Mouse (Mus musculus) hindbrain, embryonic 12.5 days (tissue): ENCODE data around the gene Stk11ip. TPM values are rescaled to one million over a fixed set of nuclear protein-coding genes. Genes with fewer than 3 reads are reported as not detected.
A peak's percentile ranks its signal among the peaks of the same experiment; 100 is the strongest.

Experiments used
- ATAC-seq: fragments of 200-750 bp; cut with Nextera tagmentation; 2 replicates; pipeline ENCODE4 v1.8.0; 2017; ENCODE audit warnings: moderate TSS enrichment; ENCODE audit not compliant: low FRiP score
- H3K27ac ChIP-seq: fragments of 300-500 bp; sonication (generic); 2 replicates; pipeline ENCODE4 v1.5.1; 2016; ENCODE audit warnings: mild to moderate bottlenecking
- H3K27me3 ChIP-seq: fragments of 300-500 bp; sonication (generic); 2 replicates; pipeline ENCODE4 v1.6.1; 2016; ENCODE audit warnings: mild to moderate bottlenecking
- H3K36me3 ChIP-seq: fragments of 300-500 bp; sonication (generic); 2 replicates; pipeline ENCODE4 v1.6.1; 2016; ENCODE audit warnings: mild to moderate bottlenecking
- H3K4me1 ChIP-seq: fragments of 300-500 bp; sonication (generic); 2 replicates; pipeline ENCODE4 v1.6.1; 2016
- H3K4me2 ChIP-seq: fragments of 300-500 bp; sonication (generic); replicated peaks from 2 replicates; pipeline ENCODE4 v1.6.1; 2016; ENCODE audit warnings: mild to moderate bottlenecking
- H3K4me3 ChIP-seq: fragments of 300-500 bp; sonication (generic); 2 replicates; pipeline ENCODE4 v1.5.1; 2016; ENCODE audit warnings: mild to moderate bottlenecking
- H3K9ac ChIP-seq: fragments of 300-500 bp; sonication (generic); 2 replicates; pipeline ENCODE4 v1.6.1; 2016; ENCODE audit warnings: mild to moderate bottlenecking, moderate library complexity
- H3K9me3 ChIP-seq: fragments of 300-500 bp; sonication (generic); replicated peaks from 2 replicates; pipeline ENCODE4 v1.6.1; 2016; ENCODE audit warnings: mild to moderate bottlenecking
- WGBS: fragments of 180-500 bp; shearing (Covaris S2); methylation state at CpG from one replicate; pipeline ENCODE4 v1.1.7; 2016; 5-methylcytosine and 5-hydroxymethylcytosine counted together
- polyA plus RNA-seq: library from polyadenylated mRNA; unstranded; fragments of >200 nt; fragmentation: Nextera tagmentation; extraction: Ambion mirVana; gene quantifications from 2 replicates; pipeline ENCODE4 v1.2.1, GENCODE M21; 2016

Gene Stk11ip
- polyA plus RNA-seq, 1 experiment from 2014 or later = 25.7 TPM

GRCm38 (mm10) chr1:75561898-75562238, 40.5 kb downstream of the Stk11ip start:
- Histone ChIP-seq H3K27me3 (no peaks in the 10 kb centered on the region), H3K9ac (no peak overlapping the region), H3K4me3 (no peak overlapping the region), H3K27ac (no peak overlapping the region), H3K4me2 (no peak overlapping the region), H3K9me3 (0 out of 2 replicates have a peak, but pooled peaks cover 4% of the 10 kb centered on the region), H3K4me1 (peaks cover 15% of the 10 kb centered on the region), H3K36me3 (peaks cover 11% of the 10 kb centered on the region; the same call in 1 of the 2 replicates)
- WGBS = 75% methylated on average over 1 of the region's 1 CpGs
- no peak for ATAC-seq

- 0 out of 2 replicates have a peak, but pooled peaks cover 4% of the 10 kb centered on the region for H3K9me3 ChIP-seq
- H3K4me3 ChIP-seq = no peak overlapping the region
- 92% methylated on average over 2 of the region's 2 CpGs for WGBS
- H3K4me1 ChIP-seq = peaks cover 12% of the 10 kb centered on the region
- no peak overlapping the region for H3K9ac ChIP-seq
- H3K36me3 ChIP-seq = no peaks in the 10 kb centered on the region
- H3K27ac ChIP-seq = no peak overlapping the region
- no peak overlapping the region for H3K4me2 ChIP-seq
- no peaks in the 10 kb centered on the region for H3K27me3 ChIP-seq
- ATAC-seq = no peak
These were observed 42.8 kb downstream of the Stk11ip start for GRCm38 (mm10) chr1:75564102-75564501.

- no peak for ATAC-seq
- Histone ChIP-seq H3K4me3 (no peak overlapping the region), H3K4me1 (peaks cover 5% of the 10 kb centered on the region), H3K4me2 (no peak overlapping the region), H3K36me3 (no peaks in the 10 kb centered on the region), H3K27ac (no peak overlapping the region), H3K9ac (no peak overlapping the region), H3K27me3 (no peaks in the 10 kb centered on the region), H3K9me3 (0 out of 2 replicates have a peak, but pooled peaks cover 4% of the 10 kb centered on the region)
- 65% methylated on average over 5 of the region's 5 CpGs for WGBS
These were observed 43.6 kb downstream of the Stk11ip start for GRCm38 (mm10) chr1:75564916-75565315.

GRCm38 (mm10) chr1:75565616-75566015, 44.3 kb downstream of the Stk11ip start:
- Histone ChIP-seq H3K4me3 (no peak overlapping the region), H3K4me1 (peaks cover 2% of the 10 kb centered on the region; the same call in 1 of the 2 replicates), H3K27me3 (no peaks in the 10 kb centered on the region), H3K27ac (no peak overlapping the region), H3K4me2 (no peak overlapping the region), H3K36me3 (no peaks in the 10 kb centered on the region), H3K9ac (no peak overlapping the region), H3K9me3 (0 out of 2 replicates have a peak, but pooled peaks cover 4% of the 10 kb centered on the region)
- 69% methylated on average over 9 of the region's 9 CpGs for WGBS
- ATAC-seq = no peak

- H3K9ac ChIP-seq = no peak overlapping the region
- H3K9me3 ChIP-seq = no peaks in the 10 kb centered on the region
- peaks cover 2% of the 10 kb centered on the region; the same call in 1 of the 2 replicates for H3K4me1 ChIP-seq
- WGBS = 63% methylated on average over 6 of the region's 6 CpGs
- H3K36me3 ChIP-seq = no peaks in the 10 kb centered on the region
- H3K27me3 ChIP-seq = no peaks in the 10 kb centered on the region
- H3K27ac ChIP-seq = no peak overlapping the region
- no peak overlapping the region for H3K4me2 ChIP-seq
- no peak overlapping the region for H3K4me3 ChIP-seq
- no peak for ATAC-seq
These were observed 49.1 kb downstream of the Stk11ip start for GRCm38 (mm10) chr1:75570403-75570802.

- Histone ChIP-seq H3K36me3 (no peaks in the 10 kb centered on the region), H3K27ac (no peak overlapping the region), H3K9ac (no peak overlapping the region), H3K4me2 (no peak overlapping the region), H3K9me3 (no peaks in the 10 kb centered on the region), H3K4me1 (no peaks in the 10 kb centered on the region), H3K27me3 (no peaks in the 10 kb centered on the region), H3K4me3 (no peak overlapping the region)
- 83% methylated on average over 6 of the region's 6 CpGs for WGBS
- no peak for ATAC-seq
These were observed 51.4 kb downstream of the Stk11ip start for GRCm38 (mm10) chr1:75572776-75573175.

- H3K4me3 ChIP-seq = no peak overlapping the region
- no peak overlapping the region for H3K4me2 ChIP-seq
- no peaks in the 10 kb centered on the region for H3K4me1 ChIP-seq
- no peaks in the 10 kb centered on the region for H3K9me3 ChIP-seq
- H3K27ac ChIP-seq = no peak overlapping the region
- ATAC-seq = no peak
- 83% methylated on average over 7 of the region's 7 CpGs for WGBS
- H3K9ac ChIP-seq = no peak overlapping the region
- H3K27me3 ChIP-seq = no peaks in the 10 kb centered on the region
- no peaks in the 10 kb centered on the region for H3K36me3 ChIP-seq
These were observed 52.4 kb downstream of the Stk11ip start for GRCm38 (mm10) chr1:75573715-75574114.

GRCm38 (mm10) chr1:75574476-75575310, 53.4 kb downstream of the Stk11ip start:
- no peak overlapping the region for H3K4me3 ChIP-seq
- H3K36me3 ChIP-seq = no peaks in the 10 kb centered on the region
- H3K4me2 ChIP-seq = no peak overlapping the region
- H3K27me3 ChIP-seq = no peaks in the 10 kb centered on the region
- no peaks in the 10 kb centered on the region for H3K4me1 ChIP-seq
- no peak for ATAC-seq
- no peak overlapping the region for H3K9ac ChIP-seq
- 74% methylated on average over 17 of the region's 17 CpGs for WGBS
- H3K27ac ChIP-seq = no peak overlapping the region
- no peaks in the 10 kb centered on the region for H3K9me3 ChIP-seq

- Histone ChIP-seq H3K27ac (peak overlapping the region; percentile 80), H3K9me3 (no peaks in the 10 kb centered on the region), H3K27me3 (no peaks in the 10 kb centered on the region), H3K36me3 (no peaks in the 10 kb centered on the region), H3K4me2 (no peak overlapping the region), H3K9ac (no peak overlapping the region), H3K4me3 (no peak overlapping the region), H3K4me1 (peaks cover 3% of the 10 kb centered on the region; the same call in 1 of the 2 replicates)
- 28% methylated on average over 7 of the region's 7 CpGs for WGBS
- ATAC-seq = no peak
These were observed 60.8 kb downstream of the Stk11ip start for GRCm38 (mm10) chr1:75581936-75582624.

GRCm38 (mm10) chr1:75582625-75582956, 61.3 kb downstream of the Stk11ip start:
- Histone ChIP-seq H3K4me1 (peaks cover 3% of the 10 kb centered on the region; the same call in 1 of the 2 replicates), H3K4me2 (no peak overlapping the region), H3K9me3 (no peaks in the 10 kb centered on the region), H3K9ac (no peak overlapping the region), H3K36me3 (no peaks in the 10 kb centered on the region), H3K27me3 (no peaks in the 10 kb centered on the region), H3K27ac (peak overlapping the region; percentile 80), H3K4me3 (no peak overlapping the region)
- WGBS = 79% methylated on average over 5 of the region's 5 CpGs
- ATAC-seq = no peak

- peaks cover 3% of the 10 kb centered on the region; the same call in 1 of the 2 replicates for H3K4me1 ChIP-seq
- H3K4me3 ChIP-seq = no peak overlapping the region
- H3K27ac ChIP-seq = peak overlapping the region; percentile 80
- H3K9ac ChIP-seq = no peak overlapping the region
- H3K4me2 ChIP-seq = no peak overlapping the region
- H3K36me3 ChIP-seq = no peaks in the 10 kb centered on the region
- no peaks in the 10 kb centered on the region for H3K9me3 ChIP-seq
- ATAC-seq = no peak
- 74% methylated on average over 10 of the region's 10 CpGs for WGBS
- H3K27me3 ChIP-seq = no peaks in the 10 kb centered on the region
These were observed 61.7 kb downstream of the Stk11ip start for GRCm38 (mm10) chr1:75583034-75583433.

- no peak overlapping the region for H3K9ac ChIP-seq
- ATAC-seq = no peak
- no peaks in the 10 kb centered on the region for H3K9me3 ChIP-seq
- WGBS = 87% methylated on average over 3 of the region's 3 CpGs
- no peaks in the 10 kb centered on the region for H3K36me3 ChIP-seq
- H3K27me3 ChIP-seq = no peaks in the 10 kb centered on the region
- no peak overlapping the region for H3K4me3 ChIP-seq
- H3K4me2 ChIP-seq = no peak overlapping the region
- no peak overlapping the region for H3K27ac ChIP-seq
- peaks cover 10% of the 10 kb centered on the region; the same call in 1 of the 2 replicates for H3K4me1 ChIP-seq
These were observed 65.5 kb downstream of the Stk11ip start for GRCm38 (mm10) chr1:75586791-75587190.
